ENCODE assay signal across 8 mouse cellular contexts in the genomic region with DNA sequence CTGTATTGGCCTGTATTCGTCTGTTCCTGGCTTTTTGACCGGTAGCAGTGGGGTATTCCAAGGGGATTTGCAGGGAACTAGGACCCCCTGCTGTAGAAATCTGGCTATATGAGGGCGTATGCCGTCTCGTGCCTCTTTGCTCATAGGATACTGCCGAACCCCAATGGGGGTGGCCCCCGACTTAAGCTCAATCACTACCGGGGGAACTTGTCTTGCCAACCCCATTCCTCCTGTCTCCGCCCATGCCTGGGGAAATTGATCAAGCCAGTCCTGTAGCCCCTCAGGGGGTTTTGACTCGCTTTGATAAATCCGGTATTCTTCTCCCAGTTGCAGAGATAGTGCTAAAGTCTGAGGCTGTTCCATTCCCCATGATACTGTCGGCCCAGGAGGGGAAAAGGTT.
DNase-seq lines count a peak whose midpoint lies in the region; ATAC-seq and TF ChIP-seq lines count a peak whose summit lies in the region.

No protein-coding gene starts in this region.

- POLR2A ChIA-PET in Patski (lab: Charles Lee) = no interaction called here

- H3K4me1 ChIP-seq in kidney, embryonic 15.5 days = no peaks in the 10 kb centered on the region
- H3K4me1 ChIP-seq in limb, embryonic 14.5 days (ENCODE audit: control insufficient read depth, insufficient read depth, low read length) = no peaks in the 10 kb centered on the region

- no peak for DNase-seq in kidney, adult 9 months
- no peak for DNase-seq in Patski (ENCODE audit: low read depth, low spot score)
- DNase-seq in gastrocnemius, postnatal 10 days = peak; percentile 16
- DNase-seq in limb, embryonic 14.5 days (ENCODE audit: low spot score) = peak; percentile 8
- DNase-seq in splenic B cell, adult 2 months (ENCODE audit: low read depth, low spot score) = peak; percentile 10
- no peak for DNase-seq in left cerebral cortex, postnatal 14 days (ENCODE audit: low spot score in 2 of 2)
- DNase-seq in yolk sac, embryonic 10.5 days (ENCODE audit: low spot score) = no peak

- no peak overlapping the region for H3K9ac ChIP-seq in kidney, embryonic 15.5 days
- H3K9ac ChIP-seq in limb, embryonic 14.5 days (ENCODE audit: low read depth, low read length, severe bottlenecking) = no peak overlapping the region

- H3K4me2 ChIP-seq in kidney, embryonic 15.5 days = no peak overlapping the region
- no peak overlapping the region for H3K4me2 ChIP-seq in limb, embryonic 14.5 days (replicated peaks; ENCODE audit: low read depth, low read length, severe bottlenecking)

- no peak for TF ChIP-seq CTCF in Patski (IDR thresholded peaks at IDR 0.05)

- ATAC-seq in kidney, embryonic 15.5 days (replicated peaks; ENCODE audit: low FRiP score) = 0 out of 2 replicates have a peak, but pooled peaks have one; percentile 16
- peak; percentile 22 for ATAC-seq in Patski
- no peak for ATAC-seq in limb, embryonic 14.5 days (ENCODE audit: low FRiP score, low read depth)

- intact Hi-C loops in left cerebral cortex, postnatal 14 days (cut with DNase I) = no loop called here

- H3K27me3 ChIP-seq in kidney, embryonic 15.5 days = peaks cover 14% of the 10 kb centered on the region
- H3K27me3 ChIP-seq in Patski = no peaks in the 10 kb centered on the region
- H3K27me3 ChIP-seq in limb, embryonic 14.5 days (ENCODE audit: control insufficient read depth, insufficient read depth, low read length) = 0 out of 2 replicates have a peak, but pooled peaks cover 5% of the 10 kb centered on the region
- no peaks in the 10 kb centered on the region for H3K27me3 ChIP-seq in splenic B cell, adult 2 months (ENCODE audit: control insufficient read depth, insufficient read depth, low read length, poor library complexity, severe bottlenecking)

- H3K9me3 ChIP-seq in kidney, embryonic 15.5 days (replicated peaks) = peaks cover 77% of the 10 kb centered on the region
- H3K9me3 ChIP-seq in limb, embryonic 14.5 days (ENCODE audit: control insufficient read depth, low read length) = peaks cover 78% of the 10 kb centered on the region

- CTCF ChIA-PET in Patski (lab: Charles Lee) = no interaction called here

- TF ChIP-seq POLR2A in limb, embryonic 14.5 days (IDR thresholded peaks at IDR 0.05; ENCODE audit: borderline replicate concordance, extremely low read depth, insufficient read depth, insufficient read length) = no peak

- H3K4me3 ChIP-seq in kidney, embryonic 15.5 days (replicated peaks) = no peak overlapping the region
- no peak overlapping the region for H3K4me3 ChIP-seq in limb, embryonic 14.5 days (replicated peaks; ENCODE audit: low read length)

- H3K27ac ChIP-seq in kidney, embryonic 15.5 days = no peak overlapping the region
- H3K27ac ChIP-seq in limb, embryonic 14.5 days (replicated peaks; ENCODE audit: low read depth, low read length) = no peak overlapping the region

- 68% methylated on average over 12 of the region's 12 CpGs for WGBS in kidney, embryonic 15.5 days
- WGBS in limb, embryonic 14.5 days = 68% methylated on average over 12 of the region's 12 CpGs

- in situ Hi-C loops in Patski (cut with MboI; ENCODE audit: low pct_unique_long_range_greater_than_20kb) = no loop called here

- peaks cover 39% of the 10 kb centered on the region for H3K36me3 ChIP-seq in kidney, embryonic 15.5 days
- no peaks in the 10 kb centered on the region for H3K36me3 ChIP-seq in limb, embryonic 14.5 days (ENCODE audit: control insufficient read depth, insufficient read depth, low read length)
- no peaks in the 10 kb centered on the region for H3K36me3 ChIP-seq in splenic B cell, adult 2 months (ENCODE audit: control insufficient read depth, insufficient read depth, low read length, poor library complexity, severe bottlenecking)

Comparison
In these comparisons a context has a peak if more than half of its experiments do, and no peak if none do; other contexts are left out.
1. DNase-seq: peak in gastrocnemius, postnatal 10 days (single experiment), limb, embryonic 14.5 days (single experiment) and splenic B cell, adult 2 months (single experiment); none in kidney, adult 9 months (single experiment), Patski (single experiment), left cerebral cortex, postnatal 14 days (0 of 2) and yolk sac, embryonic 10.5 days (single experiment).